Mouse (Mus musculus): ENCODE results near the gene Dmrtc1c2.
"Not testable (repeated sequence)": the region's sequence is repeated elsewhere in the genome, so short reads cannot be mapped to it uniquely, and the experiment has no call there.

Gene Dmrtc1c2

DNA sequence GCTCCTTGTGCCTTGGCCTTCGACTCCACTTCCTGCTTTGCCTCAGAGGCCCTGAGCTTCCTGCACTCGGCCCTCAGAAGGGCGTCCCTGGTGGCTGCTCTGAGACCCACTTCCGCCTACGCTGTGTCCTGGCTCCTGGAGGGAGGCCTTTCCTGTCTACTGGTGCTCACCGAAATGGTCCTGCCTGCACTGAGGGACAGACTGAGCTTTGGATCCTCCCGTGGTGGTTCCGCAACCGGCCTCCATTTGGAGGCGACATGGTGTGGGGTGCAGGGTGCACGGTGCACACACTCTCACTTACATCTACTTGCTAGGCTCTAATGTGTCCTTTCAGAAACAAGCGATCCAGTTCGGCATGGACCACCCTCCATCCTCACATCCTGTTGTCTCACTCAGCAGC lies at the start of gene Dmrtc1c2:
TSS of gene Dmrtc1c2 (minus strand) at position 101 of the 400 bp plus-strand sequence.
- DNase-seq (ENCODE audit: low read depth, low spot score): not testable (repeated sequence)

GRCm38 (mm10) chrX:102867871-102868270 lies 13.5 kb upstream of the Dmrtc1c2 start, which contains the start of gene 1700031F05Rik:
Gene 1700031F05Rik, minus strand, starts transcription at chrX:102867971.
- DNase-seq (ENCODE audit: low read depth, low spot score): no peak

- DNase-seq (ENCODE audit: low read depth, low spot score): no peak
These were observed 42.1 kb downstream of the Dmrtc1c2 start for GRCm38 (mm10) chrX:102812311-102812710.

- not testable (repeated sequence) for DNase-seq (ENCODE audit: low read depth, low spot score)
These were observed 51.8 kb downstream of the Dmrtc1c2 start, which contains the start of gene Dmrtc1c1 for GRCm38 (mm10) chrX:102802663-102803062. Gene Dmrtc1c1, plus strand, starts transcription at chrX:102802963.

All from WW6 (cell line).